Mouse (Mus musculus): ENCODE measurements around the gene Bpi.

Bpi gene

GRCm38 (mm10) chr2:158313089-158313488 lies 55.2 kb downstream of the Bpi start:
- ChIA-PET CTCF (no interaction called here), POLR2A (no interaction called here)

- POLR2A ChIA-PET = interaction anchor here in 3 of 4 experiments (0.6 to 1.9 kb wide), 17 partner anchors 8 to 547 kb away, joined by 3 to 11 read pairs (median 3); no protein-coding TSS in a partner anchor
- CTCF ChIA-PET = interaction anchor here (0.5 to 4.0 kb wide), 81 partner anchors 8 to 605 kb away, joined by 3 to 47 read pairs (median 4); partner anchors contain the start of genes Snhg11 (in 3 of the 4), Lbp (in 2 of the 4) and Dhx35 (in 1 of the 4)
Measured at GRCm38 (mm10) chr2:158316371-158316770, 58.5 kb downstream of the Bpi start.

- ChIA-PET POLR2A (interaction anchor here in 3 of 4 experiments (0.6 to 1.9 kb wide), 14 partner anchors 8 to 547 kb away, joined by 3 to 11 read pairs (median 4); no protein-coding TSS in a partner anchor), CTCF (interaction anchor here (0.6 to 4.0 kb wide), 74 partner anchors 9 to 1530 kb away, joined by 3 to 47 read pairs (median 5); partner anchors contain the start of genes Snhg11 (in 2 of the 4), Dhx35 (in 1 of the 4) and Lbp (in 1 of the 4))
Measured at GRCm38 (mm10) chr2:158317026-158317425, 59.1 kb downstream of the Bpi start.

- ChIA-PET CTCF (interaction anchor here in 2 of 4 experiments (0.6 kb wide), 2 partner anchors 19 to 1717 kb away, joined by 3 to 4 read pairs; no protein-coding TSS in a partner anchor), POLR2A (no interaction called here)
Measured at GRCm38 (mm10) chr2:158321596-158321995, 63.7 kb downstream of the Bpi start.

GRCm38 (mm10) chr2:158322845-158323244 lies 65.0 kb downstream of the Bpi start:
- CTCF ChIA-PET = interaction anchor here in 1 of 4 experiments (0.6 kb wide), 1 partner anchor 25 kb away, joined by 3 read pairs; no protein-coding TSS in a partner anchor
- POLR2A ChIA-PET = interaction anchor here in 2 of 4 experiments (0.6 to 0.7 kb wide), 4 partner anchors 28 to 104 kb away, joined by 4 to 7 read pairs (median 4); no protein-coding TSS in a partner anchor

- ChIA-PET POLR2A (interaction anchor here in 3 of 4 experiments (0.7 to 1.8 kb wide), 11 partner anchors 8 to 412 kb away, joined by 3 to 4 read pairs (median 4); partner anchors contain the start of gene Ralgapb (in 1 of the 3)), CTCF (interaction anchor here (0.6 to 3.5 kb wide), 11 partner anchors 8 to 130 kb away, joined by 3 to 26 read pairs (median 3); no protein-coding TSS in a partner anchor)
Measured at GRCm38 (mm10) chr2:158324531-158325190, 66.8 kb downstream of the Bpi start.

GRCm38 (mm10) chr2:158325609-158326008 lies 67.7 kb downstream of the Bpi start:
- ChIA-PET POLR2A (interaction anchor here in 2 of 4 experiments (0.7 to 1.6 kb wide), 4 partner anchors 9 to 31 kb away, joined by 3 to 5 read pairs (median 4); no protein-coding TSS in a partner anchor), CTCF (interaction anchor here in 2 of 4 experiments (1.0 to 3.5 kb wide), 5 partner anchors 10 to 131 kb away, joined by 3 to 26 read pairs (median 4); no protein-coding TSS in a partner anchor)

Measured in embryonic stem cell, embryonic (primary cell).